Mouse (Mus musculus) WW6 (cell line): ENCODE results near the gene Grin2b.

Source experiments
- DNase-seq: peaks from one replicate; pipeline ENCODE4 v3.0.0-alpha.2; 2013; ENCODE audit warnings: low read depth, low spot score

Grin2b gene

DNA sequence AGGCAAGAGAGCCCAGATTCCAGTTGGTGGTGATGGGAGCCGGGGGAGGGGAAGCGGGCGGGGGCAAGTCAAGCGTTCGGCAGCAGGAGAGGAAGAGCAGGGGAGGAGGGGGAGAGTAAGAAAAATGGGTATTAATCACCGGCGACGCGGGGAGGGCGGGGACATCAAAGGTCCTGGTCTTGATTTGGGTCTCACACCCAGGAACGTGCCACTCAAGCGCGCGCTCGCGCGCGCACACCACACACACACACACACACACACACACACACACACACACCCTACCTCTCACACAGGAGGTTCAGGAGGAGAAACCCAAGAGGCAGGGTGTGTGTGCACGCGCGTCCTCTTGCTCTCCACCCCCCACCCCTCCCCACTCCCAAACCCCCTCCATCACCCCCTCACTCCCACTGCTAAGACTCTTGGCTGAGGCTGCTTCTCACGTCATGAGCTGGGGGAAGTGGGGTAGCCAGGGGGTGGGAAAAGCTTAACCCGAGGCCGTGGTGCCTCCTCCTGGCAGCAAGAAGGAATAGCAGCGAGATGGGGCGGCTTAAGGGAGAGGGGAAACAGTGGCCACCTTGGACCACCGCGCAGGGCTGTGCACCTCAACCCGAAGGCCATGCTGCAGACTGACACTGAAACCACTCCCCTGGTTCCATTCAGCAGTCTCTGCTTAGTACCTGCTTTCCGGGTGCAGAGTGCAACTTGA is at the start of gene Grin2b:
Grin2b (minus strand) TSS at position 321 of the 706 bp plus-strand sequence.
- peak; percentile 46 for DNase-seq

GRCm38 (mm10) chr6:136221894-136222293 is 48.6 kb upstream of the Grin2b start:
- no peak for DNase-seq

- DNase-seq = no peak
Observed at GRCm38 (mm10) chr6:136210442-136210841, 37.1 kb upstream of the Grin2b start.

DNA sequence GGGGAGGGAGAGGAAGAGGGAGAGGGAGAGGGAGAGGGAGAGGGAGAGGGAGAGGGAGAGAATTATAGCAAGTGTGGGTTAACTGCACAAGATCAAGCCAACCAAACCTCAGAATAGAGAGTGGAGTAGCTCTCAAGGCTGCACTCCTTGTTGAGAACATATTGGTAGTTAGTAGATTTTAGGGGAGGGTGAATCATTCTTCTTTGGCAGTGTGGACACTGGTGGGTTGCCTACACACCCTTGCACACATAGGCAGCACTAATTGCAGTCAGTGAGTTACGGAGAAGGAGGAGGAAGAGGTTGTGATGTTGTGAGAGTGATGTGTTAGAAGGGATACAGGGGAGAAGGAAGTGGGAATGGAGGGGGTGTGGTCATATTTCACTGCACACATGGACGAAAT is 26.5 kb upstream of the Grin2b start:
- no peak for DNase-seq

DNA sequence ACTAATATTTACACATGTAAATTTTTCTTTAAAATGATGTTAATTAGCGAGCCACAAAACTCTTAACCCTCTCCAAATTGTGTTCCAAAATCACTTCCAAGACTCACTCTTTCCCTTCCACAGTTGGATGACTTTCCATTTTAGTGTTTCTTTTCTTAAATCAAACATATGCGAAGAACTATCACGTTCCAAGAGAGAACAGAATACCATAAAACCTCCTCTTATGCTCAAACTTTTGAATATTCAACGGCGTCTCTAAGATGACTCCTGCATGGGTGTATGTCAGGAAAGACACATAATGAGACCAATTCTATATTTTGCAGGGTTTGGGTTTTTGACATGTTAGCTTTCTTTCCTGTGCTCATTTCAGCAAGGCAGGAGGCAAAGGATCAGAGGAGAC is 21.3 kb upstream of the Grin2b start:
- DNase-seq = no peak

- no peak for DNase-seq
Observed at GRCm38 (mm10) chr6:136178066-136178465, 4.8 kb upstream of the Grin2b start.

DNA sequence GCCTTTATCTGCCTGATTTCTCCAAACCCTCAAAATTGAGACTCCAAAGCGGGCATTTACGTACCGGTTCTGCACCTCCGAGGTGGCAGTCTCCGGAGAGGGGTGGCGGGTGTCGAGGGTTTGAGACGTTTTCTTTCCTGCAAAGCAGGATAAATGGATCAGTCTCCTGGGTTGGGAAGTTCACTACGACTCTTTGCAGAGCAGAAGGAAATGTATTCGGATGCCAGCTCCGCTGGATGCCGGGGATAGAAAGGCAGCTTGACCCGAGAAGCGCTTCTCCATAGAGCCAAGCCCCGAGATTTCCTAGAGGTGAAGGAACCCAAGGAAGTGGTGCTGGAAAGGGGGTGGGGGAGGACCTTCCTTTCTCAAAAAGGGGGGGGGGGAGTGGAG is 515 bp downstream of the Grin2b start:
- DNase-seq = peak; percentile 22

- peak; percentile 38 for DNase-seq
Observed at GRCm38 (mm10) chr6:136172172-136172651, 1.1 kb downstream of the Grin2b start.

DNA sequence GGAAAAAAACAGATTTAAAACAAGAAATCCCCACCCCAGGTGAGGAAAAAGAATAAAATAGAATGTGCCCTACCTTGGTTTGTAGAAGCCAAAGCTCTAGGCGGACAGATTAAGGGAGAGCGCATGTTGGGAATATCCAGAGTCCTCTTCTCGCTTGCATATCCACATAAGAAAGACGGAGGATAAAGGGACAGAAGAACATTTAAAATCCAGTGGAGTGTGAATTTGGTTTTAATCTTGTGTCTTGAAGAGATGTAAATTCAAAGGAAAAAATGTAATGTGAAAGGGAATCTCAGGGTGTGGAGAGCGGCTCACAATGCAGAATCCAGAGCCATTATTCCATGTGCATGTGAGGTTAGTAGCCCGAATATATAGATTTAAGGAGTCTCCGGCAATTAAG is 2.0 kb downstream of the Grin2b start:
- no peak for DNase-seq

- no peak for DNase-seq
Observed at GRCm38 (mm10) chr6:136170381-136170780, 2.9 kb downstream of the Grin2b start.

DNA sequence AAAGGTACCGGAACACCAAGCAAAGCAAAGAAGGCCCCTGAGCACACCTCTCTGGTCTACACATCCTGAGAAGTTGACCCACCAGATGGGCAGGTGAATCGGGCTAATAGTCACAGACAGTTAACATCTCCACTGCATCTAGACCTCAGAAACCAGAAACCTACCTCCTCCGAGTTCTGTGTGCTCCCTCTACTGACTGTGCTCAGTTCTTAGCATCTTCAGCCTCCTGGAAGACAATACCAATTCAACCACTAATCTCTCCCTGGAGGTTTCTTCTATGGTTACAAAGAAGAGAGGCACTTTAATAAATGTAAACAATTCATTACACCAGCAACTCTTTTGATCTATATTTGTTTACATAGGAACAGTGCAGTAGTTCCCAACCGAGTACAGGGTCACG is 6.0 kb downstream of the Grin2b start:
- DNase-seq = no peak

DNA sequence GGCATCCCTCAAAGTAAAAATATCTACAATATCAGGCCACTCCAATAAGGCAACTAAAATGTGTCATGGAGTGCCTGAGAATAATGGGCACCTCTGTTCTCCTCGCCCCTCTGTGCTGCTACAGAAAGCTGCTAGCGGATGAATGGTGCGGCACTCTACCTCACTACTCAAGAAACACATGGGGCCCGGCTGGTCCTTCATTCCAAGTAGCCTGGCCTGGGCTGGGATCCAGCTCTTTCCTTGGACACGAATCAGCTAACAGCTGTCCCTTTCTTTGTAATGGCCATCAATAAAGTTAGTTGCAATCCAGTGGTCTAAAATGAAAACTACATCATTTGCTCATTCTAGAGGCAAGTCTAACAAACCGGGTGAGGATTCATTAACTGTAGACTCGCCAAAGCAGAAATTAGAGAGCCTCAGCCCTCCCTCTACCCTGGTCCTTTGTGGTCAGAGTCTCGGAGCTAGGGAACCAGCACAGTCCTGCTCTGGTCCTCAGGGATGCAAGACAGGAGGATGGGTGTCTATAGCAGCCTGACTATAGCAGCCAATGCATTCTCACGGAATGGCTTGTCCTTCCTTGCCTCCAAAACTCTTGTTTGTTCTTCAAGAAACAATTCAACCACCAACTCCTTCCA is 7.8 kb downstream of the Grin2b start:
- DNase-seq = no peak

GRCm38 (mm10) chr6:136162090-136162489 is 11.2 kb downstream of the Grin2b start:
- DNase-seq = no peak

DNA sequence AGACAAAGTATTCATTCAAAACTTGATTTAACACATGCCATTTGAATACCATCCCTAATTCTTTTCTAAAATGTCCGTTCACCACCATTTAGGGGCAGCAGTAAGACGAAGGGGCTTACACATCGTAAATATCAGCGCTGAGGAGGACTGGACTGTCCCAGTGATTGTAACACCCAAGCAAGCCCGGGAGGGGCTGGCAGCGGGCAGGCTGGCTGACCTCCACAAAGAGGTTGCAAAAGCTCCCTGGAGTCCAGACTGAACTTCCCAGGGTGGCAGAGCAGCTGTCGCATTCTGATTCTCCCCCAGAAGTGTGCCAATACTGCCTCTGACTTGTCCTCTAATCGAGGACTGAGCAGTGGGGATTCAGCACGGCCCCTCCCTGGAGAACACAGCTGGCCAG is 19.9 kb downstream of the Grin2b start:
- no peak for DNase-seq

DNA sequence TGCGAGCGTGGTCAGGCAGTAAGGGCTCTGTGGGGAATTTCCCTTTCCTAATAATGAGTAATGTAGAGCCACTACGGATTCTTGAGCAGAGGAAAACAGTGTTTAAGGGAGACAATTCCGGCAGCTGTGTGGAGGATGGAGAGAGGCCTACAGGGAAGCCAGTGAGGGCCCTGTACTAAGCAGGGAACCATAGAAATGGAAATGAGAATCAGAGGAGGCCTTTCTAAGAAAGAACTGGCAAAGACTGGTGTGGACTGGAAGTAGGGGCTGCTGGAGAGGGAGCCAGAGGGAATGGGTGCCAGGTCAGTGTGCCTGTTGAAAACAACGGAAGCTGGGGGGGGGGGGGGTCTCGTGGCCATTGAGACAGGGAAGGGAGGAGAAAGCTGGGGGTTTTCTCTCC is 23.2 kb downstream of the Grin2b start:
- DNase-seq = no peak

GRCm38 (mm10) chr6:136139967-136140366 is 33.3 kb downstream of the Grin2b start:
- no peak for DNase-seq

- no peak for DNase-seq
Observed at GRCm38 (mm10) chr6:136130456-136130855, 42.9 kb downstream of the Grin2b start.

DNA sequence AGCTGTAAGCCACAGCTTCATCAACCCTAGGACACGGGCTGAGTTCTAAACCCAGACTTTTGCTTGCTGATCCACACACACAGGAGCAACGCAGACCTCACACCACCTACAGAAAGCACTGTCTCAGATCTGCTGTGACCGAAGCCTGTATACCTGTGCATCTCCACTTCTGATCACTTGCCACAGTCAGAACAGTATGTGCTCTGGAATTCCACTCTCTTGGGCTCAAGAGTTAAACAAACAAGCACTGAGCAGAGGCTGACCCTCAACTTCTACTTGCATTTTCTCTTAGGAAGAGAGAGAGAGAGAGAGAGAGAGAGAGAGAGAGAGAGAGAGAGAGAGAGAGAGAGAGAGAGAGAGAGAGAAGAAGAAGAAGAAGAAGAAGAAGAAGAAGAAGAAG is 50.7 kb downstream of the Grin2b start:
- DNase-seq = no peak

GRCm38 (mm10) chr6:136117390-136117789 is 55.9 kb downstream of the Grin2b start:
- DNase-seq = no peak

DNA sequence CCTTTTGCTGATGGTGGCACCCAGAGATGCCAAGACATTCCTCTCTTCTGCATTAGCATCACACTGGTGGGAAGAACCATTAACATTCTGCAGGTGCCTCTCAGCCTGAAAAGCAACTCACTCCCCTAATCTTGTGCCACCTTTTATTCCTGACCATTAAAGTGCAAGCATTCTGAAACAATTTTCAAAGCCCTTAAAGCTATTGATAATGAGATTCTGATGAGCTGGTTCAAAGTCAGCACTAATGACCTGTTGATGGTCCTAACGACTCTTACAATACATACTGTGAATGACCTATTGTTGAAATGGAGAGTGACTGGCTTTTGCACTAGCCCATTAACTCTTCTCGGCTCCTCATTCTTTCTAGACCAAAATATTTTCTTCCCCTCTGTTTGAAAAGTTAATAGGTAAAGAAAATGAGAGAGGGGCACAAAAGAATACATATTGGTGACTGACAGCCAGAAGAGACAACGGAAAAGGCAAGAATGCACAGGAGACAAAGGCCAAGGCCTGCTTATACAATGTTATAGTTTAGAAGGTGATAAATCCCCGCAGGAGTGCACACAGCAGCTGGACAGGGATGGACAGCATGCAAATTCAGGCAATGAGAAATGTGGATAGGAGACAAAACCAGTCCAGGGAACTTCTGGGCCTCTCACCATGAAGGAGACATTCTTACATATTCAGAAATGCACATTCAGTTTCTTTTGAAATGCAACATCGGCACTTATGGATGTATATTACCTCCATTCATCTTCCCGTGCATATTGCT is 59.5 kb downstream of the Grin2b start:
- peak; percentile 66 for DNase-seq

DNA sequence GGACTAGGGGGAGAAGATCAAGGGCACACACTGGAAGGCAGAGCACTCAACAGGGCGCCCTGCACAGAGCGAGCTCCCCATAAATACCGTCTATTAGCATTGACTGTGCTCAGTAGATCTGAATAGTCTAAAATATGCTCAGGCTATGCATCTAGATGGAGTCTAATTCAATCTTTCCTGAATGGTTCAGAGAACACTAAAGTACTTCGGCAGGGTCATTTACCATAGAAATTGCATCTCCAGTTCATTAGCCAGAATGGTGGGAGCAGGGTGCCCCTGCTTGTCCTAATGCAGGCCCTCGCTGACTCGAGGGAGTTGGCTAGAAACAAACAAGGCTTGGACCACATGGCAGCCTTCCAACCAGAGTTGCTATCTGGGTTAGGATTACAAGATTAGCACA is 64.1 kb downstream of the Grin2b start:
- no peak for DNase-seq

DNA sequence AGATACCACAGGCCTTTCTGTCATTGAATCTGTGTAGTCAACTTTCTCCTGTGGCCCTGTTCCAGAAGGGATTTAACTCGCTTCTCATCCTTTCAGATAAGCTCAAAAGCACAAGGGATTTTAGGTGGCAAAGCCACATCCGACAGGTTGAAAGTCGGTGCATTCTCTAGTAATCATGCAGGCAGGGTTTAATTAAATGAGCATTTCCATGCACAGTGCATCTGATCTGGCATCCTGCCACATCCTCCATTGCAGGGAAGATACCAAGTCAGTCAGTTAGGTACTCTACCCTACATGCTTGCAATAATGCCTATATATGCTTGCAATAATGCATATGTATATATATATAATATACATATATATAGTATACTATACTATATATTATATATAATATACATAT is 64.8 kb downstream of the Grin2b start:
- DNase-seq = no peak

GRCm38 (mm10) chr6:136105221-136105620 is 68.1 kb downstream of the Grin2b start:
- no peak for DNase-seq
